Mouse (Mus musculus): ENCODE measurements around the gene Tgm2. TPM values are rescaled to one million over a fixed set of nuclear protein-coding genes. Genes with fewer than 3 reads are reported as not detected.

The Tgm2 gene
- polyA plus RNA-seq, 1 experiment from 2014 or later, result 123 TPM

GRCm38 (mm10) chr2:158099537-158099936 is 46.7 kb downstream of the Tgm2 start:
- Histone ChIP-seq H3K9ac (ENCODE audit: low read length) (no peak overlapping the region; the same call in 1 of the 2 replicates), H3K36me3 (ENCODE audit: control insufficient read depth, insufficient read depth, low read length) (no peaks in the 10 kb centered on the region), H3K4me3 (replicated peaks; ENCODE audit: low read length) (no peak overlapping the region), H3K4me1 (ENCODE audit: control insufficient read depth, insufficient read depth, low read length) (peaks cover 12% of the 10 kb centered on the region), H3K9me3 (replicated peaks; ENCODE audit: control insufficient read depth, low read length) (no peaks in the 10 kb centered on the region), H3K4me2 (ENCODE audit: low read depth, low read length) (no peak overlapping the region), H3K27me3 (ENCODE audit: control insufficient read depth, insufficient read depth, low read length) (no peaks in the 10 kb centered on the region), H3K27ac (ENCODE audit: low read length) (0 out of 2 replicates have a peak overlapping the region, but pooled peaks have one; percentile 44)
- 50% methylated on average over 3 of the region's 3 CpGs for WGBS
- no peak for ATAC-seq (ENCODE audit: insufficient read depth, low FRiP score)

- Histone ChIP-seq H3K27ac (ENCODE audit: low read length) (no peak overlapping the region), H3K4me2 (ENCODE audit: low read depth, low read length) (no peak overlapping the region), H3K36me3 (ENCODE audit: control insufficient read depth, insufficient read depth, low read length) (no peaks in the 10 kb centered on the region), H3K9me3 (replicated peaks; ENCODE audit: control insufficient read depth, low read length) (no peaks in the 10 kb centered on the region), H3K4me3 (replicated peaks; ENCODE audit: low read length) (no peak overlapping the region), H3K9ac (ENCODE audit: low read length) (no peak overlapping the region), H3K27me3 (ENCODE audit: control insufficient read depth, insufficient read depth, low read length) (no peaks in the 10 kb centered on the region), H3K4me1 (ENCODE audit: control insufficient read depth, insufficient read depth, low read length) (peaks cover 20% of the 10 kb centered on the region)
- 79% methylated on average over 5 of the region's 5 CpGs for WGBS
- ATAC-seq (ENCODE audit: insufficient read depth, low FRiP score), result no peak
Observed at GRCm38 (mm10) chr2:158098730-158099129, 47.5 kb downstream of the Tgm2 start.

- H3K27me3 ChIP-seq (ENCODE audit: control insufficient read depth, insufficient read depth, low read length), result no peaks in the 10 kb centered on the region
- no peaks in the 10 kb centered on the region for H3K36me3 ChIP-seq (ENCODE audit: control insufficient read depth, insufficient read depth, low read length)
- H3K4me2 ChIP-seq (ENCODE audit: low read depth, low read length), result no peak overlapping the region
- WGBS, result 77% methylated on average over 5 of the region's 5 CpGs
- peaks cover 26% of the 10 kb centered on the region for H3K4me1 ChIP-seq (ENCODE audit: control insufficient read depth, insufficient read depth, low read length)
- ATAC-seq (ENCODE audit: insufficient read depth, low FRiP score), result no peak
- no peaks in the 10 kb centered on the region for H3K9me3 ChIP-seq (replicated peaks; ENCODE audit: control insufficient read depth, low read length)
- H3K4me3 ChIP-seq (replicated peaks; ENCODE audit: low read length), result no peak overlapping the region
- no peak overlapping the region for H3K27ac ChIP-seq (ENCODE audit: low read length)
- H3K9ac ChIP-seq (ENCODE audit: low read length), result no peak overlapping the region
Observed at GRCm38 (mm10) chr2:158097071-158097470, 49.2 kb downstream of the Tgm2 start.

- Histone ChIP-seq H3K9ac (ENCODE audit: low read length) (no peak overlapping the region), H3K4me1 (ENCODE audit: control insufficient read depth, insufficient read depth, low read length) (peaks cover 29% of the 10 kb centered on the region), H3K9me3 (replicated peaks; ENCODE audit: control insufficient read depth, low read length) (no peaks in the 10 kb centered on the region), H3K4me2 (ENCODE audit: low read depth, low read length) (no peak overlapping the region), H3K27me3 (ENCODE audit: control insufficient read depth, insufficient read depth, low read length) (no peaks in the 10 kb centered on the region), H3K27ac (ENCODE audit: low read length) (peak overlapping the region; percentile 88), H3K36me3 (ENCODE audit: control insufficient read depth, insufficient read depth, low read length) (no peaks in the 10 kb centered on the region), H3K4me3 (replicated peaks; ENCODE audit: low read length) (no peak overlapping the region)
- WGBS, result 50% methylated on average over 5 of the region's 5 CpGs
- peak; percentile 39; the same call in 1 of the 2 replicates for ATAC-seq (ENCODE audit: insufficient read depth, low FRiP score)
Observed at GRCm38 (mm10) chr2:158094846-158095245, 51.4 kb downstream of the Tgm2 start.

- H3K36me3 ChIP-seq (ENCODE audit: control insufficient read depth, insufficient read depth, low read length), result no peaks in the 10 kb centered on the region
- 34% methylated on average over 7 of the region's 7 CpGs for WGBS
- peak overlapping the region; percentile 7; the same call in 1 of the 2 replicates for H3K9ac ChIP-seq (ENCODE audit: low read length)
- H3K27ac ChIP-seq (ENCODE audit: low read length), result peak overlapping the region; percentile 88
- H3K4me3 ChIP-seq (replicated peaks; ENCODE audit: low read length), result no peak overlapping the region
- H3K9me3 ChIP-seq (replicated peaks; ENCODE audit: control insufficient read depth, low read length), result no peaks in the 10 kb centered on the region
- ATAC-seq (ENCODE audit: insufficient read depth, low FRiP score), result 0 out of 2 replicates have a peak, but pooled peaks have one; percentile 15
- no peaks in the 10 kb centered on the region for H3K27me3 ChIP-seq (ENCODE audit: control insufficient read depth, insufficient read depth, low read length)
- peaks cover 27% of the 10 kb centered on the region for H3K4me1 ChIP-seq (ENCODE audit: control insufficient read depth, insufficient read depth, low read length)
- peak overlapping the region; percentile 18 for H3K4me2 ChIP-seq (ENCODE audit: low read depth, low read length)
Observed at GRCm38 (mm10) chr2:158094300-158094699, 51.9 kb downstream of the Tgm2 start.

GRCm38 (mm10) chr2:158093345-158093744 is 52.9 kb downstream of the Tgm2 start:
- WGBS, result 46% methylated on average over 5 of the region's 5 CpGs
- no peak overlapping the region for H3K9ac ChIP-seq (ENCODE audit: low read length)
- H3K4me1 ChIP-seq (ENCODE audit: control insufficient read depth, insufficient read depth, low read length), result peaks cover 23% of the 10 kb centered on the region
- H3K4me2 ChIP-seq (ENCODE audit: low read depth, low read length), result no peak overlapping the region
- no peaks in the 10 kb centered on the region for H3K9me3 ChIP-seq (replicated peaks; ENCODE audit: control insufficient read depth, low read length)
- H3K27ac ChIP-seq (ENCODE audit: low read length), result peak overlapping the region; percentile 88
- H3K27me3 ChIP-seq (ENCODE audit: control insufficient read depth, insufficient read depth, low read length), result no peaks in the 10 kb centered on the region
- no peak overlapping the region for H3K4me3 ChIP-seq (replicated peaks; ENCODE audit: low read length)
- H3K36me3 ChIP-seq (ENCODE audit: control insufficient read depth, insufficient read depth, low read length), result no peaks in the 10 kb centered on the region
- ATAC-seq (ENCODE audit: insufficient read depth, low FRiP score), result no peak

- Histone ChIP-seq H3K4me2 (ENCODE audit: low read depth, low read length) (no peak overlapping the region), H3K4me1 (ENCODE audit: control insufficient read depth, insufficient read depth, low read length) (peaks cover 17% of the 10 kb centered on the region), H3K27ac (ENCODE audit: low read length) (no peak overlapping the region), H3K9ac (ENCODE audit: low read length) (no peak overlapping the region), H3K27me3 (ENCODE audit: control insufficient read depth, insufficient read depth, low read length) (no peaks in the 10 kb centered on the region), H3K4me3 (replicated peaks; ENCODE audit: low read length) (no peak overlapping the region), H3K36me3 (ENCODE audit: control insufficient read depth, insufficient read depth, low read length) (no peaks in the 10 kb centered on the region), H3K9me3 (replicated peaks; ENCODE audit: control insufficient read depth, low read length) (no peaks in the 10 kb centered on the region)
- WGBS, result 82% methylated on average over 4 of the region's 4 CpGs
- ATAC-seq (ENCODE audit: insufficient read depth, low FRiP score), result no peak
Observed at GRCm38 (mm10) chr2:158090096-158090495, 56.1 kb downstream of the Tgm2 start.

- Histone ChIP-seq H3K36me3 (ENCODE audit: control insufficient read depth, insufficient read depth, low read length) (no peaks in the 10 kb centered on the region), H3K4me3 (replicated peaks; ENCODE audit: low read length) (no peak overlapping the region), H3K4me2 (ENCODE audit: low read depth, low read length) (no peak overlapping the region), H3K9me3 (replicated peaks; ENCODE audit: control insufficient read depth, low read length) (no peaks in the 10 kb centered on the region), H3K9ac (ENCODE audit: low read length) (no peak overlapping the region), H3K27me3 (ENCODE audit: control insufficient read depth, insufficient read depth, low read length) (no peaks in the 10 kb centered on the region), H3K4me1 (ENCODE audit: control insufficient read depth, insufficient read depth, low read length) (peaks cover 16% of the 10 kb centered on the region), H3K27ac (ENCODE audit: low read length) (no peak overlapping the region)
- 56% methylated on average over 8 of the region's 8 CpGs for WGBS
- ATAC-seq (ENCODE audit: insufficient read depth, low FRiP score), result no peak
Observed at GRCm38 (mm10) chr2:158084486-158084885, 61.8 kb downstream of the Tgm2 start.

- H3K4me2 ChIP-seq (ENCODE audit: low read depth, low read length), result no peak overlapping the region
- H3K9ac ChIP-seq (ENCODE audit: low read length), result no peak overlapping the region
- peak; percentile 72 for ATAC-seq (ENCODE audit: insufficient read depth, low FRiP score)
- H3K27me3 ChIP-seq (ENCODE audit: control insufficient read depth, insufficient read depth, low read length), result no peaks in the 10 kb centered on the region
- no peaks in the 10 kb centered on the region for H3K9me3 ChIP-seq (replicated peaks; ENCODE audit: control insufficient read depth, low read length)
- peak overlapping the region; percentile 85 for H3K27ac ChIP-seq (ENCODE audit: low read length)
- H3K4me3 ChIP-seq (replicated peaks; ENCODE audit: low read length), result no peak overlapping the region
- H3K4me1 ChIP-seq (ENCODE audit: control insufficient read depth, insufficient read depth, low read length), result peaks cover 17% of the 10 kb centered on the region
- WGBS, result 53% methylated on average over 9 of the region's 9 CpGs
- peaks cover 13% of the 10 kb centered on the region for H3K36me3 ChIP-seq (ENCODE audit: control insufficient read depth, insufficient read depth, low read length)
Observed at GRCm38 (mm10) chr2:158080622-158081241, 65.5 kb downstream of the Tgm2 start.

All from stomach, embryonic 16.5 days (tissue).